Mouse (Mus musculus) MEL (cell line): ENCODE measurements around the gene Ppard. TPM values are rescaled to one million over a fixed set of nuclear protein-coding genes. Genes with fewer than 3 reads are reported as not detected.

Source experiments
- DNase-seq: peaks from one replicate; pipeline ENCODE4 v3.0.0; 2011; ENCODE audit warnings: low read depth, low spot score
- H3K27ac ChIP-seq: 2 replicates; pipeline ENCODE4 v1.5.1; 2012; ENCODE audit warnings: low read depth, mild to moderate bottlenecking, control low read depth, low read length, moderate library complexity; ENCODE audit not compliant: control insufficient read depth
- H3K27me3 ChIP-seq, 2 experiments: fragments of 150-350 bp in 1 of 2; sonication (generic) in 1 of 2; 2 replicates each; pipeline ENCODE4 v1.6.1; 2012; ENCODE audit warnings: low read length in 2 of 2, mild to moderate bottlenecking in 2 of 2, improper control_type of control experiment in 1 of 2, moderate library complexity in 1 of 2; ENCODE audit not compliant: insufficient read depth in 2 of 2, control insufficient read depth in 1 of 2
- H3K36me3 ChIP-seq, 2 experiments: 2 replicates each; pipeline ENCODE4 v1.6.1; 2012 to 2014; ENCODE audit warnings: low read length in 2 of 2, improper control_type of control experiment in 1 of 2, inconsistent platforms in 1 of 2, mild to moderate bottlenecking in 1 of 2; ENCODE audit not compliant: insufficient read depth in 2 of 2, control insufficient read depth in 1 of 2
- H3K4me1 ChIP-seq, 2 experiments: fragments of 150-350 bp in 1 of 2; sonication (generic) in 1 of 2; 2 replicates each; pipeline ENCODE4 v1.6.1; 2012; ENCODE audit warnings: low read length in 2 of 2, improper control_type of control experiment in 1 of 2, mild to moderate bottlenecking in 1 of 2; ENCODE audit not compliant: insufficient read depth in 2 of 2, control insufficient read depth in 1 of 2
- H3K4me3 ChIP-seq, 2 experiments: fragments of 150-350 bp in 1 of 2; sonication (generic) in 1 of 2; 2 replicates each; pipeline ENCODE4 v1.5.1; 2012; ENCODE audit warnings: low read depth in 2 of 2, low read length in 2 of 2, mild to moderate bottlenecking in 2 of 2, moderate library complexity in 2 of 2, control low read depth in 1 of 2, improper control_type of control experiment in 1 of 2; ENCODE audit not compliant: control insufficient read depth in 1 of 2, insufficient read depth in 1 of 2
- H3K79me2 ChIP-seq: 2 replicates; pipeline ENCODE4 v1.6.1; 2012; ENCODE audit warnings: mild to moderate bottlenecking, low read length, moderate library complexity; ENCODE audit not compliant: control insufficient read depth, poor library complexity, insufficient read depth
- H3K9ac ChIP-seq: 2 replicates; pipeline ENCODE4 v1.6.1; 2012; ENCODE audit warnings: low read depth, mild to moderate bottlenecking, control low read depth, low read length, moderate library complexity; ENCODE audit not compliant: control insufficient read depth, poor library complexity, severe bottlenecking
- H3K9me3 ChIP-seq: fragments of 150-350 bp; sonication (generic); replicated peaks from 2 replicates; pipeline ENCODE4 v1.6.1; 2012; ENCODE audit warnings: mild to moderate bottlenecking, low read length, improper control_type of control experiment, moderate library complexity; ENCODE audit not compliant: insufficient read depth
- BHLHE40 ChIP-seq: IDR thresholded peaks from 2 replicates; pipeline ENCODE4 v1.6.1; 2012; ENCODE audit warnings: low read depth, mild to moderate bottlenecking, inconsistent platforms, low read length, improper control_type of control experiment, borderline replicate concordance
- CHD1 ChIP-seq: IDR thresholded peaks from 2 replicates; pipeline ENCODE4 v1.6.1; 2012; ENCODE audit warnings: low read depth, mild to moderate bottlenecking, inconsistent platforms, low read length, improper control_type of control experiment
- CHD2 ChIP-seq: IDR thresholded peaks from 2 replicates; pipeline ENCODE4 v1.6.1; 2011; ENCODE audit warnings: low read length, improper control_type of control experiment
- CTCF ChIP-seq, 3 experiments: IDR thresholded peaks in 2 of 3; conservative IDR thresholded peaks in 1 of 3; 2 replicates each; pipeline ENCODE4 v1.5.1; 2011 to 2012; ENCODE audit warnings: low read length in 3 of 3, low read depth in 2 of 3, mild to moderate bottlenecking in 2 of 3, improper control_type of control experiment in 1 of 3, inconsistent platforms in 1 of 3, mixed read lengths in 1 of 3, moderate library complexity in 1 of 3; ENCODE audit not compliant: control insufficient read depth in 1 of 3, insufficient read depth in 1 of 3, poor library complexity in 1 of 3, severe bottlenecking in 1 of 3
- E2F4 ChIP-seq: IDR thresholded peaks from 2 replicates; pipeline ENCODE4 v1.6.1; 2011; ENCODE audit warnings: low read depth, low read length, improper control_type of control experiment, borderline replicate concordance
- EP300 ChIP-seq, 2 experiments: IDR thresholded peaks; 2 replicates each; pipeline ENCODE4 v1.6.1; 2011; ENCODE audit warnings: improper control_type of control experiment in 2 of 2, low read length in 2 of 2, low read depth in 1 of 2, mild to moderate bottlenecking in 1 of 2
- ETS1 ChIP-seq: IDR thresholded peaks from 2 replicates; pipeline ENCODE4 v1.6.1; 2012; ENCODE audit warnings: low read depth, mild to moderate bottlenecking, inconsistent platforms, low read length, improper control_type of control experiment, moderate library complexity
- GATA1 ChIP-seq: IDR thresholded peaks from 2 replicates; pipeline ENCODE4 v1.6.1; 2011; ENCODE audit warnings: low read depth, low read length, improper control_type of control experiment
- HCFC1 ChIP-seq: IDR thresholded peaks from 2 replicates; pipeline ENCODE4 v1.6.1; 2012; ENCODE audit warnings: low read depth, mild to moderate bottlenecking, inconsistent platforms, low read length, improper control_type of control experiment, moderate library complexity
- JUND ChIP-seq: IDR thresholded peaks from 2 replicates; pipeline ENCODE4 v1.6.1; 2011; ENCODE audit warnings: low read depth, mild to moderate bottlenecking, improper control_type of control experiment, low read length
- KAT2A ChIP-seq: conservative IDR thresholded peaks from 2 replicates; pipeline ENCODE4 v1.6.1; 2012; ENCODE audit warnings: low read depth, low read length, improper control_type of control experiment, inconsistent platforms
- MAFK ChIP-seq: IDR thresholded peaks from 2 replicates; pipeline ENCODE4 v1.6.1; 2011; ENCODE audit warnings: low read depth, mild to moderate bottlenecking, low read length, improper control_type of control experiment, borderline replicate concordance
- MAZ ChIP-seq: IDR thresholded peaks from 2 replicates; pipeline ENCODE4 v1.6.1; 2012; ENCODE audit warnings: low read depth, mild to moderate bottlenecking, inconsistent platforms, low read length, improper control_type of control experiment
- MEF2A ChIP-seq: IDR thresholded peaks from 2 replicates; pipeline ENCODE4 v1.6.1; 2014; ENCODE audit warnings: low read depth, mild to moderate bottlenecking, inconsistent platforms, low read length, improper control_type of control experiment; ENCODE audit not compliant: poor library complexity, insufficient replicate concordance, severe bottlenecking; ENCODE audit errors: extremely low read depth
- MXI1 ChIP-seq: IDR thresholded peaks from 2 replicates; pipeline ENCODE4 v1.6.1; 2011; ENCODE audit warnings: mild to moderate bottlenecking, low read depth, low read length, improper control_type of control experiment
- MYB ChIP-seq: IDR thresholded peaks from 2 replicates; pipeline ENCODE4 v1.6.1; 2011; ENCODE audit warnings: mild to moderate bottlenecking, low read depth, low read length, improper control_type of control experiment
- MYC ChIP-seq: IDR thresholded peaks from 2 replicates; pipeline ENCODE4 v1.6.1; 2011; ENCODE audit warnings: low read depth, mild to moderate bottlenecking, low read length, improper control_type of control experiment, moderate library complexity
- NELFE ChIP-seq: IDR thresholded peaks from 2 replicates; pipeline ENCODE4 v1.6.1; 2011; ENCODE audit warnings: low read depth, low read length, improper control_type of control experiment
- NRF1 ChIP-seq: IDR thresholded peaks from 2 replicates; pipeline ENCODE4 v1.6.1; 2014; ENCODE audit warnings: low read depth, mild to moderate bottlenecking, inconsistent platforms, low read length, improper control_type of control experiment, moderate library complexity; ENCODE audit not compliant: poor library complexity, insufficient read depth, severe bottlenecking
- POLR2A ChIP-seq, 2 experiments: IDR thresholded peaks; 2 replicates each; pipeline ENCODE4 v1.6.1; 2011 to 2012; ENCODE audit warnings: low read length in 2 of 2, mild to moderate bottlenecking in 2 of 2, control low read depth in 1 of 2, improper control_type of control experiment in 1 of 2, low read depth in 1 of 2, moderate library complexity in 1 of 2; ENCODE audit not compliant: control insufficient read depth in 1 of 2, insufficient read depth in 1 of 2, poor library complexity in 1 of 2
- POLR2AphosphoS2 ChIP-seq: IDR thresholded peaks from 2 replicates; pipeline ENCODE4 v1.6.1; 2011; ENCODE audit warnings: low read length, improper control_type of control experiment
- POLR2AphosphoS5 ChIP-seq: IDR thresholded peaks from 2 replicates; pipeline ENCODE4 v1.6.1; 2012; ENCODE audit warnings: low read depth, borderline replicate concordance, mild to moderate bottlenecking, inconsistent platforms, low read length, moderate library complexity, mixed read lengths
- RAD21 ChIP-seq: IDR thresholded peaks from 2 replicates; pipeline ENCODE4 v1.6.1; 2011; ENCODE audit warnings: mild to moderate bottlenecking, low read depth, low read length, improper control_type of control experiment
- RCOR1 ChIP-seq: IDR thresholded peaks from 2 replicates; pipeline ENCODE4 v1.6.1; 2012; ENCODE audit warnings: low read depth, mild to moderate bottlenecking, inconsistent platforms, low read length, improper control_type of control experiment
- SIN3A ChIP-seq: IDR thresholded peaks from 2 replicates; pipeline ENCODE4 v1.6.1; 2012; ENCODE audit warnings: low read length, improper control_type of control experiment, inconsistent platforms
- SMC3 ChIP-seq: IDR thresholded peaks from 2 replicates; pipeline ENCODE4 v1.6.1; 2011; ENCODE audit warnings: low read depth, low read length, improper control_type of control experiment
- TAL1 ChIP-seq: IDR thresholded peaks from 2 replicates; pipeline ENCODE4 v1.6.1; 2012; ENCODE audit warnings: mild to moderate bottlenecking, inconsistent platforms, low read length, moderate library complexity, mixed read lengths
- TBP ChIP-seq: IDR thresholded peaks from 2 replicates; pipeline ENCODE4 v1.8.0; 2011; ENCODE audit warnings: low read depth, low read length, improper control_type of control experiment
- TCF12 ChIP-seq: IDR thresholded peaks from 2 replicates; pipeline ENCODE4 v1.6.1; 2014; ENCODE audit warnings: low read depth, mild to moderate bottlenecking, inconsistent platforms, low read length, improper control_type of control experiment, moderate library complexity
- UBTF ChIP-seq: IDR thresholded peaks from 2 replicates; pipeline ENCODE4 v1.6.1; 2012; ENCODE audit warnings: low read depth, mild to moderate bottlenecking, inconsistent platforms, low read length, improper control_type of control experiment, moderate library complexity, borderline replicate concordance; ENCODE audit not compliant: insufficient read depth
- USF1 ChIP-seq: IDR thresholded peaks from 2 replicates; pipeline ENCODE4 v1.6.1; 2014; ENCODE audit warnings: low read depth, mild to moderate bottlenecking, inconsistent platforms, low read length, improper control_type of control experiment, moderate library complexity
- USF2 ChIP-seq, 2 experiments: IDR thresholded peaks; 2 replicates each; pipeline ENCODE4 v1.6.1; 2011 to 2012; ENCODE audit warnings: improper control_type of control experiment in 2 of 2, low read length in 2 of 2, borderline replicate concordance in 1 of 2, inconsistent platforms in 1 of 2, low read depth in 1 of 2, mild to moderate bottlenecking in 1 of 2; ENCODE audit not compliant: insufficient read depth in 1 of 2
- ZC3H11A ChIP-seq: IDR thresholded peaks from 2 replicates; pipeline ENCODE4 v1.6.1; 2012; ENCODE audit warnings: low read depth, mild to moderate bottlenecking, inconsistent platforms, low read length, improper control_type of control experiment
- ZKSCAN1 ChIP-seq: IDR thresholded peaks from 2 replicates; pipeline ENCODE4 v1.6.1; 2012; ENCODE audit warnings: low read depth, mild to moderate bottlenecking, inconsistent platforms, low read length, improper control_type of control experiment, moderate library complexity
- ZMIZ1 ChIP-seq: IDR thresholded peaks from 2 replicates; pipeline ENCODE4 v1.6.1; 2012; ENCODE audit warnings: low read depth, mild to moderate bottlenecking, inconsistent platforms, low read length, improper control_type of control experiment, moderate library complexity
- ZNF384 ChIP-seq: IDR thresholded peaks from 2 replicates; pipeline ENCODE4 v1.6.1; 2012; ENCODE audit warnings: low read depth, mild to moderate bottlenecking, inconsistent platforms, low read length, improper control_type of control experiment
- polyA plus RNA-seq, 2 experiments: library from polyadenylated mRNA; stranded (reverse) in 1 of 2; unstranded in 1 of 2; fragments of >175 nt in 1 of 2; fragments of >200 nt in 1 of 2; gene quantifications; 2 replicates each; pipeline versions ENCODE4 v1.2.1 to v1.2.4; 2012; ENCODE audit warnings: low replicate concordance in 2 of 2, low read depth in 1 of 2; ENCODE audit not compliant: insufficient read length in 2 of 2, insufficient read depth in 1 of 2, missing spikeins in 1 of 2
- total RNA-seq: library from RNA; depleted of rRNA; stranded (reverse); fragments of 300-350 nt; gene quantifications from 2 replicates; pipeline ENCODE4 v1.2.3, GENCODE M21; 2012

Gene Ppard
- total and polyA plus RNA-seq, 3 experiments: 3.5 to 12.7 TPM; not detected in 1

DNA sequence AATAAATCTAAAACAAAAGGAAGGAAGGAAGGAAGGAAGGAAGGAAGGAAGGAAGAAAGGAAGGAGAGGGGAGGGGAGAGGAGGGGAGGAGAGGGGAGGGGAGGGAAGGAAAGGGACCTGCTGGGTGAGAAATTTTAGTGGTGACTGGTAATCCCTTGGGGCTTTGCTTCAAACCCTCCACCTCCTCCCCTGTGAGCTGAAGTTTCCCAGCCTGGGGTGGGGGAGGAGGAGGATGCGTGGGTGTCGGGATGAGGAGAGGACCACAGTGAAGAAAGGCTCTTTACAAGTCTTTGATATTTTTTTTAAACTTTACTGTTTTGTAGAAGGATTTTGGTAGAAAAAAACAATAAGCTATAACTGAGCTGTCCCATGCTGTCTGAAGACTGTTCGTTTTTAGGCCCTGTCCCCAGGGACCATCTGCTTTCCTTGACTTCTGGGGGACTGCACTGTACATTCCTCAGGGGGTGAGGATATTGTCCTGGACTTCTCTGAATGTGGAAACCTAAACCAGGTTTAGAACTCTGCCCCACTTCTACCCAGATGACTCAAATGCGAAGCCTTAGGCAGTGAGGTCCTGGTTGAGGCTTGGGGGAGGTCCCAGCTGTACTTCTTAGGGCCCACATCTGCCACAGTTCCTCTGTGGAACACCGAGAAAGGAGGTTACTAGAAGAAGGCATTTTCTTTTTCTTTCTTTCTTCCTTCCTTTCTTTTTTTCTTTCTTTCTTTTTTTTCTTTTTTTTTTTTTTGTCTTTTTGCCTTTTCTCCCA is 79.0 kb downstream of the Ppard start:
- H3K27ac ChIP-seq: peak overlapping the region; percentile 93
- no peaks in the 10 kb centered on the region for H3K9me3 ChIP-seq
- peaks cover 7 to 15% of the 10 kb centered on the region in 2 experiments for H3K4me1 ChIP-seq
- H3K79me2 ChIP-seq: peaks cover 17% of the 10 kb centered on the region
- peak overlapping the region; percentile 40 to 58 for H3K4me3 ChIP-seq
- no peaks in the 10 kb centered on the region for H3K27me3 ChIP-seq
- peak; percentile 76 for DNase-seq
- peaks cover 0 to 13% of the 10 kb centered on the region in 2 experiments; a peak in 2 of 4 replicates for H3K36me3 ChIP-seq
- peak overlapping the region; percentile 76 for H3K9ac ChIP-seq
- TF ChIP-seq POLR2AphosphoS2 (no peak), NRF1 (no peak), TCF12 (no peak), GATA1 (no peak), BHLHE40 (no peak), UBTF (0 out of 2 replicates have a peak, but pooled peaks have one; percentile 0), KAT2A (no peak), MAFK (no peak), RCOR1 (no peak), USF1 (no peak), TBP (no peak), MYB (no peak), CHD1 (peak; percentile 36; the same call in 1 of the 2 replicates), NELFE (peak; percentile 47; the same call in 1 of the 2 replicates), TAL1 (no peak), USF2 (IDR thresholded peaks at IDR 0.05; ENCODE audit: borderline replicate concordance in 1 of 2, insufficient read depth in 1 of 2, low read depth in 1 of 2, low read length in 2 of 2) (no peak), SIN3A (no peak), ZC3H11A (no peak), E2F4 (no peak), EP300 (IDR thresholded peaks at IDR 0.05; ENCODE audit: low read depth in 1 of 2, low read length in 2 of 2) (no peak; a peak in 1 of 4 replicates), CTCF (IDR thresholded peaks at IDR 0.05 in 2 of 3, conservative IDR thresholded peaks at IDR 0.05 in 1 of 3; ENCODE audit: control insufficient read depth in 1 of 3, insufficient read depth in 1 of 3, low read depth in 2 of 3, low read length in 3 of 3, poor library complexity in 1 of 3, severe bottlenecking in 1 of 3) (no peak), MEF2A (no peak), ETS1 (no peak), ZNF384 (no peak), HCFC1 (no peak), SMC3 (no peak), ZKSCAN1 (no peak), MXI1 (0 out of 2 replicates have a peak, but pooled peaks have one; percentile 11), JUND (no peak), POLR2A (IDR thresholded peaks at IDR 0.05; ENCODE audit: control insufficient read depth in 1 of 2, insufficient read depth in 1 of 2, low read depth in 1 of 2, low read length in 2 of 2, poor library complexity in 1 of 2) (no peak; a peak in 1 of 4 replicates), MAZ (no peak), RAD21 (no peak), ZMIZ1 (no peak), POLR2AphosphoS5 (no peak), CHD2 (no peak), MYC (0 out of 2 replicates have a peak, but pooled peaks have one; percentile 44)
